25 mouse cellular contexts compared by ENCODE assay signal in the genomic region with DNA sequence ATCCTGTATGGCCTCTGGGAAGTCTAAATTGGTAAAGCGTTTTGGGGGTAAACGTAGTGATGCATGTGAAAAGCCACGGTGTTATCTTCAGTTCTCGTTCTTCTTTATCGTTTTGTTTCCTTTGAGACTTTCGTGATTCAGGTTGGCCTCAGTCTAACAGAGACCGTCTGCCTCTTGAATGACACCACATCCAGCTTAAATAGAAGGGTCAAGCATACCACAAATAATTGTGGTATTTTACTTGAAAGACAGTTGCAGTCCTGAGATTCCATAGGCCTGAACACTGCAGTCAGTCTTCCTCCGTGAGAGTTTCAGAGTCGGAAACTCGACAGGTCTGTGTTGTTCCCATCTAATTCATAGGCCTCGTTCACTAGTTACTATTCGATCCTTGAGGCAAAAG. TPM values are rescaled to one million over a fixed set of nuclear protein-coding genes. Genes with fewer than 3 reads are reported as not detected.
DNase-seq lines count a peak whose midpoint lies in the region; ATAC-seq and TF ChIP-seq lines count a peak whose summit lies in the region.
"Had no signal": no experiment of that assay in that cellular context is flagged by ENCODE, and none has a peak within 500 bp of the region (broad histone marks: within the 10 kb centered on the region; RNA-seq: fewer than 3 reads in every experiment).

No protein-coding gene starts in this region.

- peak; percentile 87 for ATAC-seq in Patski
- ATAC-seq: CD4-positive, CD25-positive, alpha-beta regulatory T cell, adult 4 months; forebrain, embryonic 13.5 days; forebrain, embryonic 15.5 days; forebrain, postnatal 0 days had no signal

- no peak for TF ChIP-seq CTCF in Patski (IDR thresholded peaks at IDR 0.05)

- H3K27me3 ChIP-seq in Patski = no peaks in the 10 kb centered on the region
- no peaks in the 10 kb centered on the region for H3K27me3 ChIP-seq in heart, embryonic 10.5 days (ENCODE audit: insufficient read depth, poor library complexity, severe bottlenecking)
- H3K27me3 ChIP-seq: CH12.LX; embryonic facial prominence, embryonic 13.5 days; embryonic facial prominence, embryonic 15.5 days; forebrain, embryonic 13.5 days; forebrain, embryonic 15.5 days had no signal

- no peak overlapping the region for H3K4me3 ChIP-seq in heart, embryonic 10.5 days
- H3K4me3 ChIP-seq: embryonic facial prominence, embryonic 13.5 days; embryonic facial prominence, embryonic 15.5 days; forebrain, embryonic 13.5 days; forebrain, embryonic 15.5 days had no signal

- CTCF ChIA-PET in Patski (lab: Charles Lee) = interaction anchor here (1.0 kb wide), 1 partner anchor 9 kb away, joined by 3 read pairs; no protein-coding TSS in a partner anchor

- 71% methylated on average over 12 of the region's 12 CpGs for WGBS in heart, embryonic 10.5 days

- no peaks in the 10 kb centered on the region for H3K4me1 ChIP-seq in heart, embryonic 10.5 days
- H3K4me1 ChIP-seq: embryonic facial prominence, embryonic 13.5 days; forebrain, embryonic 13.5 days; forebrain, embryonic 15.5 days had no signal

- no peaks in the 10 kb centered on the region for H3K9me3 ChIP-seq in heart, embryonic 10.5 days
- H3K9me3 ChIP-seq: embryonic facial prominence, embryonic 13.5 days; embryonic facial prominence, embryonic 15.5 days; forebrain, embryonic 13.5 days; forebrain, embryonic 15.5 days; G1E had no signal

- DNase-seq in 3134 (ENCODE audit: extremely low read depth, insufficient read length, low spot score) (peak; percentile 24), Patski (ENCODE audit: low read depth, low spot score) (no peak)
- DNase-seq in Muller cell, postnatal 12 days (ENCODE audit: inconsistent ontology term) = peak; percentile 63
- no peak for DNase-seq in heart, adult 11 months
- no peak for DNase-seq in frontal cortex, postnatal 36 days (ENCODE audit: low spot score in 2 of 2)
- DNase-seq in heart, embryonic 10.5 days (ENCODE audit: low spot score) = no peak
- DNase-seq: adrenal gland, adult 2 months; adrenal gland, postnatal 10 days; adrenal gland, postnatal 25 days; B cell, adult 2 months; cerebellum, adult 11 months; cerebellum, adult 18-20 months; cerebellum, adult 8-10 months; cerebellum, adult 9-11 months; cerebellum, postnatal 14 days; cerebellum, postnatal 36 days; embryo, embryonic 11 days; forebrain, postnatal 0 days had no signal

- POLR2A ChIA-PET in Patski (lab: Charles Lee) = no interaction called here

- peaks cover 34% of the 10 kb centered on the region for H3K36me3 ChIP-seq in heart, embryonic 10.5 days

- no peak overlapping the region for H3K27ac ChIP-seq in heart, embryonic 10.5 days
- H3K27ac ChIP-seq: embryonic facial prominence, embryonic 13.5 days; embryonic facial prominence, embryonic 15.5 days; forebrain, embryonic 13.5 days; forebrain, embryonic 15.5 days had no signal

- in situ Hi-C loops in Patski (cut with MboI; ENCODE audit: low pct_unique_long_range_greater_than_20kb) = no loop called here

RNA-seq across cellular contexts. Expression of gene Ogfod1, which starts 15.7 kb away (rescaled TPM):
- 13.4 TPM for polyA plus RNA-seq in Patski (2021)
- polyA plus RNA-seq in heart, embryonic 10.5 days (2016; fragmentation: Nextera tagmentation; extraction: Ambion mirVana) = 13.6 and 14.0 TPM in 2 replicates

RNA-seq across cellular contexts. Expression of gene Nudt21, which starts 15.9 kb away (rescaled TPM):
- polyA plus RNA-seq in Patski (2021) = 59.9 TPM
- 96.4 and 110 TPM in 2 replicates for polyA plus RNA-seq in heart, embryonic 10.5 days (2016; fragmentation: Nextera tagmentation; extraction: Ambion mirVana)

RNA-seq across cellular contexts. Expression of gene Amfr, which starts 40.1 kb away (rescaled TPM):
- 203 TPM for polyA plus RNA-seq in Patski (2021)
- 52.1 and 57.9 TPM in 2 replicates for polyA plus RNA-seq in heart, embryonic 10.5 days (2016; fragmentation: Nextera tagmentation; extraction: Ambion mirVana)

RNA-seq across cellular contexts. Expression of gene Bbs2, which starts 46.0 kb away (rescaled TPM):
- 28.0 TPM for polyA plus RNA-seq in Patski (2021)
- polyA plus RNA-seq in heart, embryonic 10.5 days (2016; fragmentation: Nextera tagmentation; extraction: Ambion mirVana) = 6.7 and 7.8 TPM in 2 replicates

Comparison
In these comparisons a context has a peak if more than half of its experiments do, and no peak if none do; other contexts are left out.
1. DNase-seq: peak in 3134 (single experiment) and Muller cell, postnatal 12 days (single experiment); none in Patski (single experiment), heart, adult 11 months (single experiment), frontal cortex, postnatal 36 days (0 of 2) and heart, embryonic 10.5 days (single experiment).